8 mouse cellular contexts compared by ENCODE assay signal in the genomic region with DNA sequence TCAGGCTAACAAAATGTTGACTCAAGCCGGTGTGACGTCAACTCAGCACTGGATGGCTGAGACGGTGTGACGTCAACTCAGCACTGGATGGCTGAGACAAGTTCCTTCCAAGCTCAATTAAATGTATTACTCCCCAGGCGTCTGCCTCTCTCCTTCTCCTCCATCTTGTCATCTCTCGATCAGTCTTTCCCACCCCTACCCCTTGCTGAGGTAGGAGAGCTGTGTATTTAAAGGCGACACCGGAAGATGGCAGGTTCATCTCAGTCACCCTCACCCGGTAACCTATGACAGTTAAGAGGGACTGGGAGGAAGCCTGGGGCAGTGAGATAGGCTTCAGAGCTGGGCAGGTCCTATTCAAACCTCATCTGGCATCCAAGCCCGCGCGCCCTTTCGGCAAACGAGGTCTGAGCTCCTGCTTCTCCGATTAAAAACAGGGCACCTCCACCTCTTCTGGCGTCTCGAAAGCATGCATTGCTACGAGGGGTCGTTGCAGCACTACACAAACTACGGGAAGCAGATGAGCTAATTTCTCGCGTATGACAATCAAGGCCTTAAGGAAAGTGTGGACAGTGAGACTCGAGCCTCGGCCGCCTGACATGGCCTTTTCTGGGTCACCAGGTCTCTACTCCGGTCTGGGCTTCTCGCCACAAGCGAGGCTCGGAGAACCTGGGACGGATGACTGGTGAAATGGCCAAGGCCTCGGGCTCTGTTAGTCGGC. TPM values are rescaled to one million over a fixed set of nuclear protein-coding genes. Genes with fewer than 3 reads are reported as not detected.
DNase-seq lines count a peak whose midpoint lies in the region; ATAC-seq lines count a peak whose summit lies in the region.

No protein-coding gene starts in this region.

- H3K9me3 ChIP-seq in heart, embryonic 14.5 days (ENCODE audit: control insufficient read depth, low read length) = no peaks in the 10 kb centered on the region
- H3K9me3 ChIP-seq in liver, embryonic 11.5 days (ENCODE audit: control insufficient read depth, low read length) = no peaks in the 10 kb centered on the region
- H3K9me3 ChIP-seq in neural tube, embryonic 13.5 days = no peaks in the 10 kb centered on the region

- peaks cover 6 to 10% of the 10 kb centered on the region in 2 experiments for H3K4me1 ChIP-seq in heart, embryonic 14.5 days (ENCODE audit: control insufficient read depth in 2 of 2, insufficient read depth in 2 of 2, low read length in 2 of 2)
- H3K4me1 ChIP-seq in liver, embryonic 11.5 days (replicated peaks; ENCODE audit: control insufficient read depth, insufficient read depth, low read length) = peaks cover 25% of the 10 kb centered on the region
- peaks cover 14% of the 10 kb centered on the region for H3K4me1 ChIP-seq in neural tube, embryonic 13.5 days (replicated peaks)

- H3K9ac ChIP-seq in heart, embryonic 14.5 days (ENCODE audit: low read length) = peak overlapping the region; percentile 87
- peak overlapping the region; percentile 84 for H3K9ac ChIP-seq in liver, embryonic 11.5 days (ENCODE audit: low read depth, low read length)
- peak overlapping the region; percentile 71 for H3K9ac ChIP-seq in neural tube, embryonic 13.5 days

- peak overlapping the region; percentile 75 to 77; a peak in 3 of 4 replicates for H3K27ac ChIP-seq in heart, embryonic 14.5 days (replicated peaks in 1 of 2; ENCODE audit: control insufficient read depth in 1 of 2, insufficient read depth in 1 of 2, low read depth in 2 of 2, low read length in 2 of 2)
- H3K27ac ChIP-seq in liver, embryonic 11.5 days (ENCODE audit: low read depth, low read length) = peak overlapping the region; percentile 96
- H3K27ac ChIP-seq in neural tube, embryonic 13.5 days (replicated peaks) = 0 out of 2 replicates have a peak overlapping the region, but pooled peaks have one; percentile 35

- H3K27me3 ChIP-seq in heart, embryonic 14.5 days (ENCODE audit: control insufficient read depth, insufficient read depth, low read length) = no peaks in the 10 kb centered on the region
- no peaks in the 10 kb centered on the region for H3K27me3 ChIP-seq in liver, embryonic 11.5 days (replicated peaks; ENCODE audit: control insufficient read depth, insufficient read depth, low read length)
- no peaks in the 10 kb centered on the region; the same call in 1 of the 2 replicates for H3K27me3 ChIP-seq in neural tube, embryonic 13.5 days

- peak overlapping the region; percentile 96 for H3K4me2 ChIP-seq in heart, embryonic 14.5 days (ENCODE audit: low read length)
- peak overlapping the region; percentile 64 for H3K4me2 ChIP-seq in liver, embryonic 11.5 days
- H3K4me2 ChIP-seq in neural tube, embryonic 13.5 days = peak overlapping the region; percentile 95

- ATAC-seq in heart, embryonic 14.5 days (ENCODE audit: insufficient number of reproducible peaks, insufficient read depth, low FRiP score, low read depth) = no peak
- peak; percentile 84 for ATAC-seq in liver, embryonic 11.5 days (replicated peaks; ENCODE audit: low FRiP score)
- ATAC-seq in neural tube, embryonic 13.5 days (ENCODE audit: low read depth) = peak; percentile 29

- peak overlapping the region; percentile 73 to 79 for H3K4me3 ChIP-seq in heart, embryonic 14.5 days (ENCODE audit: control insufficient read depth in 1 of 2, insufficient read depth in 1 of 2, low read depth in 1 of 2, low read length in 2 of 2)
- peak overlapping the region; percentile 79 for H3K4me3 ChIP-seq in liver, embryonic 11.5 days (ENCODE audit: low read depth, low read length)
- H3K4me3 ChIP-seq in neural tube, embryonic 13.5 days = peak overlapping the region; percentile 70

- under 1% methylated on average over 32 of the region's 32 CpGs for WGBS in heart, embryonic 14.5 days
- 1% methylated on average over 32 of the region's 32 CpGs for WGBS in liver, embryonic 11.5 days
- 2% methylated on average over 32 of the region's 32 CpGs for WGBS in neural tube, embryonic 13.5 days

- peak; percentile 57 for DNase-seq in retina, postnatal 1 day
- no peak for DNase-seq in retina, embryonic 14.5 days (ENCODE audit: low spot score)
- peak; percentile 71 for DNase-seq in c-Kit-positive CD71-positive TER-119-negative erythroid progenitor cells, embryonic 14.5 days (ENCODE audit: low read depth)
- DNase-seq in liver, embryonic 11.5 days (ENCODE audit: low spot score) = peak; percentile 76
- no peak for DNase-seq in gastrocnemius, adult 18-20 months (ENCODE audit: low spot score)
- DNase-seq in Muller cell, postnatal 12 days (ENCODE audit: inconsistent ontology term) = no peak

- no peaks in the 10 kb centered on the region for H3K36me3 ChIP-seq in heart, embryonic 14.5 days (ENCODE audit: control insufficient read depth, insufficient read depth, low read length)
- H3K36me3 ChIP-seq in liver, embryonic 11.5 days (ENCODE audit: control insufficient read depth, insufficient read depth, low read length) = no peaks in the 10 kb centered on the region
- no peaks in the 10 kb centered on the region for H3K36me3 ChIP-seq in neural tube, embryonic 13.5 days

RNA-seq across cellular contexts. Expression of a gene that starts 0.5 kb away (rescaled TPM):
- 16.3 and 16.5 TPM in 2 replicates for polyA plus RNA-seq in heart, embryonic 14.5 days (2014; fragmentation: Nextera tagmentation; extraction: Ambion mirVana)
- 54.8 and 58.3 TPM in 2 replicates for polyA plus RNA-seq in liver, embryonic 11.5 days (2014; fragmentation: Nextera tagmentation; extraction: Ambion mirVana)
- 11.8 and 13.9 TPM in 2 replicates for polyA plus RNA-seq in neural tube, embryonic 13.5 days (2015; fragmentation: Nextera tagmentation; extraction: Ambion mirVana)
- total RNA-seq in gastrocnemius, adult 18-20 months (2021) = 1 to 10 TPM; 1.4 to 1.9 TPM

Comparison
In these comparisons a context has a peak if more than half of its experiments do, and no peak if none do; other contexts are left out.
1. DNase-seq: peak in retina, postnatal 1 day (single experiment), c-Kit-positive CD71-positive TER-119-negative erythroid progenitor cells, embryonic 14.5 days (single experiment) and liver, embryonic 11.5 days (single experiment); none in retina, embryonic 14.5 days (single experiment), gastrocnemius, adult 18-20 months (single experiment) and Muller cell, postnatal 12 days (single experiment).
2. H3K27ac ChIP-seq: peak in every context shown above with its lines; median percentile 96 in liver, embryonic 11.5 days; 76 in heart, embryonic 14.5 days; 35 in neural tube, embryonic 13.5 days.
3. Peak in every context shown above with its lines, with median percentiles within 50 percentile points of each other: H3K4me2 ChIP-seq, H3K4me3 ChIP-seq and H3K9ac ChIP-seq.